Mouse (Mus musculus) heart, embryonic 16.5 days (tissue): ENCODE results near the gene Gpr15. TPM values are rescaled to one million over a fixed set of nuclear protein-coding genes. Genes with fewer than 3 reads are reported as not detected.

Source experiments
- ATAC-seq: fragments of 200-750 bp; cut with Nextera tagmentation; replicated peaks from 2 replicates; pipeline ENCODE4 v1.8.0; 2017; ENCODE audit warnings: moderate number of reproducible peaks; ENCODE audit not compliant: insufficient read depth, low FRiP score; ENCODE audit errors: extremely low read depth
- H3K27ac ChIP-seq: fragments of 300-500 bp; sonication (generic); 2 replicates; pipeline ENCODE4 v1.5.1; 2014; ENCODE audit warnings: mild to moderate bottlenecking, low read length, control low read depth, moderate library complexity
- H3K27me3 ChIP-seq: fragments of 300-500 bp; sonication (generic); 2 replicates; pipeline ENCODE4 v1.6.1; 2014; ENCODE audit warnings: low read length, mixed read lengths; ENCODE audit not compliant: control insufficient read depth, insufficient read depth
- H3K36me3 ChIP-seq: fragments of 300-500 bp; sonication (generic); 2 replicates; pipeline ENCODE4 v1.6.1; 2014; ENCODE audit not compliant: control insufficient read depth, insufficient read depth
- H3K4me1 ChIP-seq: fragments of 300-500 bp; sonication (generic); 2 replicates; pipeline ENCODE4 v1.6.1; 2014; ENCODE audit warnings: low read length, mixed read lengths; ENCODE audit not compliant: control insufficient read depth, insufficient read depth
- H3K4me2 ChIP-seq: fragments of 300-500 bp; sonication (generic); 2 replicates; pipeline ENCODE4 v1.6.1; 2014; ENCODE audit warnings: low read depth, mild to moderate bottlenecking, control low read depth, low read length
- H3K4me3 ChIP-seq: fragments of 300-500 bp; sonication (generic); 2 replicates; pipeline ENCODE4 v1.5.1; 2014; ENCODE audit warnings: mild to moderate bottlenecking, control low read depth, low read length
- H3K9ac ChIP-seq: fragments of 300-500 bp; sonication (generic); 2 replicates; pipeline ENCODE4 v1.6.1; 2014; ENCODE audit warnings: low read length, control low read depth
- H3K9me3 ChIP-seq: fragments of 300-500 bp; sonication (generic); replicated peaks from 2 replicates; pipeline ENCODE4 v1.6.1; 2016; ENCODE audit warnings: low read length; ENCODE audit not compliant: control insufficient read depth
- WGBS: fragments of 180-500 bp; shearing (Covaris S2); extraction: QIAGEN DNeasy Blood & Tissue Kit; methylation state at CpG from one replicate; pipeline ENCODE4 v1.1.7; 2014; 5-methylcytosine and 5-hydroxymethylcytosine counted together
- polyA plus RNA-seq: library from polyadenylated mRNA; unstranded; fragments of >200 nt; fragmentation: Nextera tagmentation; extraction: Ambion mirVana; gene quantifications from 2 replicates; pipeline ENCODE4 v1.2.1, GENCODE M21; 2015

Gene Gpr15
- 0.24 and 1.00 TPM in 2 replicates for polyA plus RNA-seq

DNA sequence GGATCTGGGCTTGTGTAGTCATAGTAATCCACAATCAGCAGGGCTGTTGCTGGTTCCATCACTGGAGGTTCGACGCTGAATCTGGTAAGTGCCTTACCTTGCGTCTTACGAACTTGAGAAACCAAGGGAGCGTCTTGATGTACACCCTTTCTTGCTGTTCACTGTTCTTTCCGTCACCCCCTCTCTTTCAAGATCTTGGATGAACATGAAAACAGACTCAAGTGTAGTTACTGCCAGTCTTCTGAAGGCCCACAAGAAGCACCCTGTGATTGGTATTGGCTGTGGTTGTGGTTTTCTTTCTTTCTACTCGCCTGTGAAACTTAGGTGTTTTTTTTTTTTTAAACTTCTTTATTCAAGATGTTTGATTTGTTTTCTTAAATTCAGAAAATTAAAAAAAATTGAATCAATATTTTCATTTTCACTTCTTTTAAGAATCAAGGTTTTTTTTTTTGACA lies at the start of gene Gpr15:
Gpr15 (minus strand) TSS at position 405 of the 455 bp plus-strand sequence.
- no peaks in the 10 kb centered on the region for H3K9me3 ChIP-seq
- H3K4me1 ChIP-seq = no peaks in the 10 kb centered on the region
- no peak within 1 kb of the TSS for H3K27ac ChIP-seq
- no peak for ATAC-seq
- H3K36me3 ChIP-seq = no peaks in the 10 kb centered on the region
- no peaks in the 10 kb centered on the region for H3K27me3 ChIP-seq
- no peak within 1 kb of the TSS for H3K4me2 ChIP-seq
- no peak within 1 kb of the TSS for H3K9ac ChIP-seq
- 88% methylated on average over 7 of the region's 7 CpGs for WGBS
- no peak within 1 kb of the TSS for H3K4me3 ChIP-seq

DNA sequence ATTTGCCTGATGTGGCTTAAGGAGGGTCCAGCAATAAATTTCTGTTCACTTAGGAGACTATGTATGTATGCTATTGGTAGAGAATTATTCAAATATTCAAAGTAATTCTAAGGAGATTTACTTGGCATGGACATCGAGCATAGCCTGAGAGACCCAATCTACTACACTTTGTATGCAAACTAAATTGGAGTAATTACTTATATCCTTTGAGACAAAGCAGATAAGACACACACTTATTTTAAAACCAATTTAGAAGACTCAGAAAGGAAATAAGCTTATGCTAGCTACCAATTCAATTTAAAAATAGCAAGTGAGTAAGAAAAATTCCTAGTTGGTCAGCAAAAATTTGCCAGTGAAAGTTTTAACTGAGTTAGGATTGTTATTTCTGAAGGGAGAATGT lies 44.2 kb upstream of the Gpr15 start, which contains the start of gene Olfr172:
Olfr172 (minus strand) TSS at position 101 of the 400 bp plus-strand sequence.
- Histone ChIP-seq H3K9me3 (no peaks in the 10 kb centered on the region), H3K4me3 (no peak within 1 kb of the TSS), H3K27ac (no peak within 1 kb of the TSS), H3K4me2 (no peak within 1 kb of the TSS), H3K4me1 (no peaks in the 10 kb centered on the region), H3K36me3 (no peaks in the 10 kb centered on the region), H3K27me3 (no peaks in the 10 kb centered on the region), H3K9ac (no peak within 1 kb of the TSS)
- ATAC-seq = no peak
- 72% methylated on average over 1 of the region's 1 CpGs for WGBS

DNA sequence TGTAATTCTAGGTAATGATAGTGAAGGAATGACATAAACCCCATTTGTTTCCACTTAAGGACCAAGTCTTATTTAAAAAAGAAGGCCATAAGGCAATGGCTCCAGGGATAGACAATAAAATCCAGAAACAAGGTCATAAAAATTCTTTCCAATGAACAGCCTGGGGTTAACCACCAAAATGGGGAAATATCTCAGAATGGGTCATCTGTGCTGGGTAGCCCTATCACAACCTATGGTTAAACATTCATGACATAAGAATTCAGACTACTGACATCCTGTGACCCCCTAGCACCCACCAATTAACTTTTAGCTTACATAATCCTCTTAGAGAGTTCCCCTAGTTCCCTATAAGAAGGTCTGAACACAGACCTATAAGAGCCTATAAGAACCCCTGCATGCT lies 37.3 kb upstream of the Gpr15 start:
- no peak overlapping the region for H3K4me3 ChIP-seq
- no peaks in the 10 kb centered on the region for H3K27me3 ChIP-seq
- ATAC-seq = no peak
- no peak overlapping the region for H3K27ac ChIP-seq
- no peaks in the 10 kb centered on the region for H3K4me1 ChIP-seq
- no peak overlapping the region for H3K4me2 ChIP-seq
- no peak overlapping the region for H3K9ac ChIP-seq
- no peaks in the 10 kb centered on the region for H3K9me3 ChIP-seq
- no peaks in the 10 kb centered on the region for H3K36me3 ChIP-seq

DNA sequence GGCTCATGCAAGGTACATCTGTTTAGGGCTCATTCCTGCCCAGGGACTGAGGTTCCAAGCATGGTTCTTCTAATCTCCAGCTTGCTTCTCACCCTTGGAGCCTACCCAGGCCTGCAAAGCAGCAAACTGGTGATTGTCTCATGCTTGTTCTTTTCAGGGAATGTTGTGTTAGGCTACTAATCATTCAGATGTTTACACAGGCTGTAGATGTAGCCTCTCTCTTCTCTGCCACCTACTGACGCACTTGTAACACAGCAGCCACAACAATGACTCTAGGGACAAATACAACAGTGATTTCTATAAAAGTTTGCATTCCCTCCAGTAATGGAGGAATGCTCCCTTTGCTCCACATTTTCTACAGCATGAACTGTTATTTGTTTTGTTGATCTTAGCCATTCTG lies 32.4 kb upstream of the Gpr15 start:
- no peak overlapping the region for H3K27ac ChIP-seq
- peak; percentile 49 for ATAC-seq
- WGBS = 21% methylated on average over 1 of the region's 1 CpGs

DNA sequence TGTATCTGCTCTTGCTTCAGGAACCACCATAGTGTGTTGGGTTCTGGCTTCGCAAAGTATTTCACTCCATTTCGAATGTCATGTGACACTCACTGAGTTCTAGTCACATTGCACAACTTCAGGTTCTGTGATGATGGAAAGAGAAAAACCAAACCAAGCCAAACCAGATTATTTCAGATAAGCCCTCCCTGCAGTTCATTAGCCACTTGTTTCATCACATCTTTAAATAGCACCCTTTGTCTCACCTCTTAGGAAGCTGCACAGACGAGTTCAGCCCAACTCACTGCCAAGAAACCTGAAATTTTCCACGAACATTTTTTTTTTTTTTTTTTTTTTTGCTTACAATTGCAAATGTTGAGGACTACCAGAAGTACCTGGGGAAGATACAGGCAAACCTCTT lies 27.8 kb upstream of the Gpr15 start:
- WGBS = 36% methylated on average over 4 of the region's 4 CpGs
- Histone ChIP-seq H3K9ac (no peak overlapping the region), H3K36me3 (no peaks in the 10 kb centered on the region), H3K4me2 (peak overlapping the region; percentile 15; the same call in 1 of the 2 replicates), H3K4me3 (no peak overlapping the region), H3K27ac (no peak overlapping the region; the same call in 1 of the 2 replicates), H3K4me1 (peaks cover 7% of the 10 kb centered on the region), H3K9me3 (no peaks in the 10 kb centered on the region), H3K27me3 (no peaks in the 10 kb centered on the region)
- ATAC-seq = peak; percentile 70; the same call in 1 of the 2 replicates

More for the DNA sequence above, 32.4 kb upstream of the Gpr15 start:
- Histone ChIP-seq H3K9me3 (no peaks in the 10 kb centered on the region), H3K9ac (no peak overlapping the region), H3K27me3 (no peaks in the 10 kb centered on the region), H3K36me3 (no peaks in the 10 kb centered on the region), H3K4me2 (no peak overlapping the region), H3K4me3 (no peak overlapping the region), H3K4me1 (peaks cover 5% of the 10 kb centered on the region)

DNA sequence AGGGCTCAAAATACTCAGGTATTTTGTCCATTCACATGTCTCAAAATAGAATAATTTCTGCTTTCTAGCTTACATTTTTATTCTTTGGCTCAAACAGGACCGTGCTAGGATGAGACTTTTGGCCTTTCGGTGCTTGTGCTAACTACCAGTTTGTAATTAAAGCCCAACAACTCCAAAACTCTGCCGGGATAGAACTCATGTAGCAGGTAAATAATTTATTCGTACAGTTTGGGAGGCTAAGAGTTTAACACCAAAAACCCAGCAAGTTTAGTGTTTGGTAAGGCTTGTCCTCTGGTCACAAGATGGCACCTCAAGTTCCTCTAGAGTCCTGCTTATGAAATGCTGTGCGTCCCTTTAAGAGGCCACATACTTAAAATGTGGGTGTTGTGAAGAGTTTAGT lies 21.9 kb upstream of the Gpr15 start:
- Histone ChIP-seq H3K27ac (no peak overlapping the region), H3K4me1 (no peaks in the 10 kb centered on the region)
- ATAC-seq = no peak

DNA sequence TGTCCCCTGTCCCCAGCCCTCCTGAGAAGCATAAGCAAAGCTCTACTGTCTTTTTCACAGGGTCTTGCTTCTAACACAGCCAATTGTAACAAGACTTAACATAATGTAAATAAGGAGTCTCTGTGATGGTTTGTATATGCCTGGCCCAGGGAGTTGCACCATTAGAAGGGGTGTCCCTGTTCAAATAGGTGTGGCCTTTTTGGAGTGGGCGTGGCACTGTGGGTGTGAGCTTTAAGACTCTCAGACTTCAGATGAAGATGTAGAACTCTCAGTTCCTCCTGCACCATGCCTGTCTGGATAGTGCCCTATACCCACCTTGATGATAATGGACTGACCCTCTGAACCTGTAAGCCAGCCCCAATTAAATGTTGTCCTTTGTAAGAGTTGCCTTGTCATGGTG lies 19.9 kb upstream of the Gpr15 start:
- H3K36me3 ChIP-seq = peaks cover 9% of the 10 kb centered on the region; the same call in 1 of the 2 replicates
- H3K27ac ChIP-seq = no peak overlapping the region
- H3K4me2 ChIP-seq = no peak overlapping the region
- H3K4me3 ChIP-seq = no peak overlapping the region
- H3K4me1 ChIP-seq = no peaks in the 10 kb centered on the region
- no peaks in the 10 kb centered on the region for H3K27me3 ChIP-seq
- no peaks in the 10 kb centered on the region for H3K9me3 ChIP-seq
- no peak for ATAC-seq
- no peak overlapping the region for H3K9ac ChIP-seq
- 77% methylated on average over 1 of the region's 1 CpGs for WGBS

More for the DNA sequence above, 21.9 kb upstream of the Gpr15 start:
- H3K4me2 ChIP-seq = no peak overlapping the region
- no peaks in the 10 kb centered on the region for H3K36me3 ChIP-seq
- WGBS = 86% methylated on average over 5 of the region's 5 CpGs
- no peaks in the 10 kb centered on the region for H3K27me3 ChIP-seq
- no peaks in the 10 kb centered on the region for H3K9me3 ChIP-seq
- no peak overlapping the region for H3K9ac ChIP-seq
- H3K4me3 ChIP-seq = no peak overlapping the region

DNA sequence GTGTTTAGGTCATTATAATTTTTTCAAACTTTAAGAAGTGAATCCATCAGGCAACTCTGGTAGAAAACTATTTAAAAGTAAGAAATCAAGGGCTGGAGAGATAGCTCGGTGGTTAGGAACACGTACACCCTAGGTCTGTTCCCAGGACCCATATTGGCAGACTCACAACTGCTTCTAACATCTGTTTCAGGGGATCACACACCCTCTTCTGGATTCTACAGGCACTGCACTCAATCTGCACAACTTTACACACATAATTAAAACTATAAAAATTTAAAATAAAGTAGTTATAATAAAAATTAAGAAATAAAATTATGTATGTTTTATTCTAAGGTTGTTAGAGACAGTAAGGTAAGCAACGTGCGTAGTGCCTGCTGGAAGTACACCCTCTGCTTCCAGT lies 19.3 kb upstream of the Gpr15 start:
- no peaks in the 10 kb centered on the region for H3K27me3 ChIP-seq
- ATAC-seq = no peak
- H3K4me2 ChIP-seq = no peak overlapping the region
- no peaks in the 10 kb centered on the region for H3K9me3 ChIP-seq
- no peak overlapping the region for H3K4me3 ChIP-seq
- H3K4me1 ChIP-seq = no peaks in the 10 kb centered on the region
- H3K36me3 ChIP-seq = peaks cover 13% of the 10 kb centered on the region
- H3K27ac ChIP-seq = no peak overlapping the region
- WGBS = 74% methylated on average over 4 of the region's 4 CpGs
- no peak overlapping the region for H3K9ac ChIP-seq

DNA sequence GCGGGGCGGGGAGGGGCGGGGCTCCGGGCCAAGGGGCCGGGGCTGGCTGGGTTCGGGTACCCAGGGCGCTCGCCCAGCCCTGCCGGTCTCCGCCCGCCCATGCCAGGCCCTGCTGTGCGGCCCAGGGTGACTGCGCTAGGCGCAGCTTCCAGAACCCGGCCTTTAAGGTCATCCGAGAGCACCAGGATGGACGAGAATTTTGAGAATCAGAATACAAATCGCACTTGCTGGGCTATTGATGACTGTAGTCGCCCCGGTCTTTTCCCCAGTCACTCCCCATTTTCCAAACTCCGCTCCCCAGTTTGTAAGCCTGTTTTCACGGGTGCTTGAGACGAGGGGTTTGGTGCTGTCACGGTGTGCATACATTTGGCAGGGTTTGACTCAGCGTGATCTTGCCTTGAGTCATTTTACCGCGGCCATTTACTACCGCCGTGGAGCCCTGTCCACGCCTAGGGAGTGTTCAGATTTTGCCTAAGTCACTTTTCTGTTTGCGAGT lies 9.4 kb upstream of the Gpr15 start:
- 0 out of 2 replicates have a peak, but pooled peaks cover 4% of the 10 kb centered on the region for H3K4me1 ChIP-seq
- H3K36me3 ChIP-seq = peaks cover 31% of the 10 kb centered on the region
- no peaks in the 10 kb centered on the region for H3K9me3 ChIP-seq
- H3K27ac ChIP-seq = peak overlapping the region; percentile 91
- under 1% methylated on average over 26 of the region's 31 CpGs for WGBS
- peak overlapping the region; percentile 90 for H3K9ac ChIP-seq
- H3K4me3 ChIP-seq = peak overlapping the region; percentile 91
- no peaks in the 10 kb centered on the region for H3K27me3 ChIP-seq
- ATAC-seq = peak; percentile 87
- H3K4me2 ChIP-seq = peak overlapping the region; percentile 72
